Mouse (Mus musculus): ENCODE results near the gene Krt25.

GRCm38 (mm10) chr11:99283334-99283733 lies 39.4 kb downstream of the Krt25 start:
- TF ChIP-seq CTCF (IDR thresholded peaks at IDR 0.05; ENCODE audit: insufficient read depth, low read length) (no peak), POLR2A (IDR thresholded peaks at IDR 0.05; ENCODE audit: borderline replicate concordance, extremely low read depth, low read depth, low read length) (no peak)

Data from lung, adult 2 months (tissue).